Mouse (Mus musculus) forebrain, embryonic 11.5 days (tissue): ENCODE results near the gene Pnp. TPM values are rescaled to one million over a fixed set of nuclear protein-coding genes. Genes with fewer than 3 reads are reported as not detected.
A peak's percentile ranks its signal among the peaks of the same experiment; 100 is the strongest.
"Not testable (repeated sequence)": the region's sequence is repeated elsewhere in the genome, so short reads cannot be mapped to it uniquely, and the experiment has no call there.

ENCODE experiments used
- ATAC-seq: fragments of 200-750 bp; cut with Nextera tagmentation; replicated peaks from 2 replicates; pipeline ENCODE4 v1.8.0; 2017; ENCODE audit warnings: moderate TSS enrichment; ENCODE audit not compliant: low FRiP score
- DNase-seq: peaks from one replicate; pipeline ENCODE4 v3.0.0-alpha.2; 2017; ENCODE audit warnings: low spot score
- H3K27ac ChIP-seq: fragments of 300-500 bp; sonication (generic); 2 replicates; pipeline ENCODE4 v1.5.1; 2014; ENCODE audit warnings: low read depth, low read length
- H3K27me3 ChIP-seq: fragments of 300-500 bp; sonication (generic); 2 replicates; pipeline ENCODE4 v1.6.1; 2014; ENCODE audit warnings: mild to moderate bottlenecking, low read length, mixed read lengths; ENCODE audit not compliant: control insufficient read depth, insufficient read depth
- H3K36me3 ChIP-seq: fragments of 300-500 bp; sonication (generic); 2 replicates; pipeline ENCODE4 v1.6.1; 2014; ENCODE audit warnings: mild to moderate bottlenecking, low read length, moderate library complexity, mixed read lengths; ENCODE audit not compliant: control insufficient read depth, insufficient read depth
- H3K4me1 ChIP-seq: fragments of 300-500 bp; sonication (generic); replicated peaks from 2 replicates; pipeline ENCODE4 v1.6.1; 2014; ENCODE audit warnings: low read length, mixed read lengths; ENCODE audit not compliant: control insufficient read depth, insufficient read depth
- H3K4me2 ChIP-seq: fragments of 300-500 bp; sonication (generic); 2 replicates; pipeline ENCODE4 v1.6.1; 2014; ENCODE audit warnings: low read depth, mild to moderate bottlenecking, low read length, moderate library complexity, mixed read lengths; ENCODE audit not compliant: severe bottlenecking
- H3K4me3 ChIP-seq: fragments of 300-500 bp; sonication (generic); 2 replicates; pipeline ENCODE4 v1.5.1; 2014; ENCODE audit warnings: low read depth, low read length
- H3K9ac ChIP-seq: fragments of 300-500 bp; sonication (generic); 2 replicates; pipeline ENCODE4 v1.6.1; 2014; ENCODE audit warnings: low read length
- H3K9me3 ChIP-seq: fragments of 300-500 bp; sonication (generic); 2 replicates; pipeline ENCODE4 v1.6.1; 2016; ENCODE audit warnings: low read length, mixed read lengths; ENCODE audit not compliant: control insufficient read depth
- WGBS: fragments of 180-500 bp; shearing (Covaris S2); extraction: QIAGEN DNeasy Blood & Tissue Kit; methylation state at CpG from one replicate; pipeline ENCODE4 v1.1.7; 2014; 5-methylcytosine and 5-hydroxymethylcytosine counted together
- polyA plus RNA-seq: library from polyadenylated mRNA; unstranded; fragments of >200 nt; fragmentation: Nextera tagmentation; extraction: Ambion mirVana; gene quantifications from 2 replicates; pipeline ENCODE4 v1.2.1, GENCODE M21; 2014

Pnp gene
- polyA plus RNA-seq, 1 experiment from 2014 or later: 69.6 TPM

DNA sequence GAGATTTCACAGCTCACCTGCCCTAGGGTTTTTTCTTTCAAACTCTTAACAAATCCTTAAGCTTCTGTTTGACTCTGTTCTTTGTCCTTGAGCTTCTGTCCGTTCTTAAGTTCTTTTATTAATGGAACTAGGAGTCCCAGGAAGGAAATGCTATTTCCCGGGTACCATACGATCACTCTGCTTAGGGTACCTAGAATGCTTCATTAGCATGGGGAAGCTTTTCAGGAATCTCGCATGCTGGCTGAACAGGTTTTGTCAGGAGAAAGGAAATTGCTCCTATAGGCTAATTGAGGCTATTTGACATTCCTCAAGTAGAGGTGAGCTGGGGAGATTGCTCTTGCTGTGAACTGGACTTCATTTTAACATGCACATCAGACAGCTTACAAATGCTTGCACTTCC, 42.8 kb downstream of the Pnp start:
- H3K36me3 ChIP-seq: no peaks in the 10 kb centered on the region
- H3K27me3 ChIP-seq: no peaks in the 10 kb centered on the region
- H3K4me1 ChIP-seq: peaks cover 5% of the 10 kb centered on the region; the same call in 1 of the 2 replicates
- ATAC-seq (no peak), DNase-seq (no peak)
- no peaks in the 10 kb centered on the region for H3K9me3 ChIP-seq
- H3K9ac ChIP-seq: no peak overlapping the region
- H3K27ac ChIP-seq: no peak overlapping the region
- H3K4me2 ChIP-seq: no peak overlapping the region
- H3K4me3 ChIP-seq: no peak overlapping the region
- 32% methylated on average over 4 of the region's 4 CpGs for WGBS

DNA sequence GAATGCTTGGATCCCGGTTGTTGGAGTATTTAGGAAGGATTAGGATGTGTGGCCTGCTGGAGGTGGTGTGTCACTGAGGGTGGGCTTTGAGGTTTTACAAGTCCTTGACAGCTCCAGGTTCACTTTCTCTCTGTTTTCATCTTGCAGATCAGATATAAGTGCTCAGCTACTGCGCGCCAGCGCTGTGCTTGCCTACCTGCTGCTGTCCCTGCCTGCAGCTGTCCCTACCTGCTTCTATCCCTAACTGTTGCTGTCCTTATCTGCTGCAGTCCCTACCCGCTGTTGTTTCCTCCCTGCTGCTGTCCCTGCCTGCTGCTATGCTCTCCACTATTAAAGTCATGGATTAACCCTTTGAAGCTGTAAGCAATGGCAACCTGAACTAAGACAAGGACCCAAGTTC, 44.1 kb downstream of the Pnp start:
- 41% methylated on average over 5 of the region's 5 CpGs for WGBS

DNA sequence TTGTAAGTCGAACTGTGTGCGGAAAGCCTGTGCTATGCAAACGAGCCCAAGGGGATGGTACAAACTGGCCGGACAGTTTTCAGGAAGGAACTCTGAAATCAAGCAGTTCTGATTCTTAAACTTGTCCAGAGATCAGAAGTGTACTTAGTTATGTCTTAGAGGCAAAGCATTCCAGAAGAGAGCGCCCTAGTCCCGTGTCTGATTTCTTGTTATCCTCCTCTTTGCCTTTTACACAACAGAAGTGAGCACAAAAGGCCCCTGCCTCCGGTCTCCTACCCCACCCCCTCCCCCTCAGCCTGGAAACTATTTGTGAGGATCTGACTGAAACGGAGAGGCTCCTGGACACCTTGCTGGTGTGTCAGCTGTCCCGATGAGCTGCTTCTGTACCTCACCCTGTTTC, 45.8 kb downstream of the Pnp start:
- Histone ChIP-seq H3K27ac (no peak overlapping the region), H3K36me3 (no peaks in the 10 kb centered on the region), H3K9ac (peak overlapping the region; percentile 43), H3K27me3 (no peaks in the 10 kb centered on the region), H3K4me3 (no peak overlapping the region), H3K4me2 (peak overlapping the region; percentile 19; the same call in 1 of the 2 replicates), H3K4me1 (peaks cover 4% of the 10 kb centered on the region; the same call in 1 of the 2 replicates), H3K9me3 (no peaks in the 10 kb centered on the region)
- 10% methylated on average over 9 of the region's 9 CpGs for WGBS
- ATAC-seq (peak; percentile 51; the same call in 1 of the 2 replicates), DNase-seq (no peak)

More for the DNA sequence above, 44.1 kb downstream of the Pnp start:
- H3K9ac ChIP-seq: no peak overlapping the region
- H3K9me3 ChIP-seq: no peaks in the 10 kb centered on the region
- no peaks in the 10 kb centered on the region for H3K36me3 ChIP-seq
- ATAC-seq (no peak), DNase-seq (no peak)
- no peaks in the 10 kb centered on the region for H3K27me3 ChIP-seq
- H3K4me1 ChIP-seq: peaks cover 4% of the 10 kb centered on the region; the same call in 1 of the 2 replicates
- no peak overlapping the region for H3K4me3 ChIP-seq
- H3K4me2 ChIP-seq: no peak overlapping the region
- H3K27ac ChIP-seq: no peak overlapping the region

DNA sequence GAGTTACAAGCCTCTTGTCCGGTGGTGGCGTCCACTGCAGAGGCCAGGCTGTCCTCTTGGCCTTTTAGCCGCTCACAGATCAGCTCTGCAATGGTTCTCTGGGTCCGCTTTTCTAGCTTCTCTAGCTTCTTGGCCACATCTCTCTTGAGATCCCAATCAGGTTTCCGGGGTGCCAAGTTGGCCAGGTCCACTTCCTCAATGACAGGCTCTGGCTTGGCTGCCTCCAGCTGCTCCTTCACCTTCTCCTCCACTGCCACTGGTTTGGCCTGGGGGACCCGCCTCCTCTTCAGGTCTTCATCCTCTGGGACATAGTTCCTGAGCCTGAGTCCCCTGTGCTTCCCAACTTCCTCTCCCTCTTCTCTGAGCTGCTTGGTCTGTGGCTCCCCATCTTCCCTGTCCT, 47.6 kb downstream of the Pnp start:
- not testable (repeated sequence) for H3K27me3 ChIP-seq, H3K4me3 ChIP-seq, H3K9ac ChIP-seq, H3K4me1 ChIP-seq, H3K36me3 ChIP-seq, H3K27ac ChIP-seq, H3K9me3 ChIP-seq, DNase-seq, H3K4me2 ChIP-seq, ATAC-seq
- WGBS: 92% methylated on average over 6 of the region's 6 CpGs

DNA sequence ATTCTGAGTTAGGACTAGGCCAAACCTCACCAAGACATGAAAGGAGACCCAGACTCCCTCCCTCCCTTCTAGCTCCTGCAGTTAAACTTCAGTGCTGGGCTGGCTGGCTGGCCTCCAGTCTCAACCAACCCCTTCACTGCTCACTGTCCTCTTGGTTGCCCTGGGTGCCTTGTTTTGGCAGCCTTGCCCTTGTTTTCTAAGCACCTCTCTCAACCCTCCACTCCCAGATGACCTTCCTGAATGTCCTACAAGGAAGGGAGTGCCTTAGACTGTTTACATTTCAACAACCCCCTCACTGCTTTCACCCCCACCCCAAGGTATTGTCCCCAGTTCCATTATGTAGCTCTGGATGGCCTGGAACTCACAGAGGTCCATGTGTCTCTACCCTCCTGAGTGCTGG, 48.7 kb downstream of the Pnp start:
- no peak for DNase-seq
- H3K36me3 ChIP-seq: no peaks in the 10 kb centered on the region
- no peak overlapping the region for H3K27ac ChIP-seq
- no peak overlapping the region for H3K4me2 ChIP-seq
- H3K4me3 ChIP-seq: no peak overlapping the region
- peaks cover 4% of the 10 kb centered on the region; the same call in 1 of the 2 replicates for H3K4me1 ChIP-seq
- H3K9me3 ChIP-seq: no peaks in the 10 kb centered on the region
- ATAC-seq: no peak
- H3K27me3 ChIP-seq: no peaks in the 10 kb centered on the region
- no peak overlapping the region for H3K9ac ChIP-seq

DNA sequence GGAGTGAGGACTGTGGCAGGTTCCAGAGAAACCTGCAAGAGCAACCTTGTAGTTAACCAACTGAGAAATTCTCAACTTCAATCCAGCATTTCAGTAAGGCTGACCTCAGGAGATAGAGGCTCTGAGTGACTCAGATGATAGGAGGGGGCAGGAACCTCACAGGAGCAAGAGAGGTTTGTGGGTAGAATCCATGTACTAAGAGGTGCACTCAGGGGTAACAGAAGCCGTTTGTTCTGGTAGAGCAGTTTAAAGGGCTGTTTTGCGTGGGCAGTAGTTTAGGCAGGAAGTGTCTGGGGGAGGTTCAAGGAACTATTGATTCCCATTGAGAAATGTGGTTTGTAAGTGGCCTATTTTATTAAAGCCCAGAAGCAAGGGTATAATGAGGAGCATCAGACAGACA, 50.3 kb downstream of the Pnp start:
- Histone ChIP-seq H3K4me2 (no peak overlapping the region), H3K36me3 (no peaks in the 10 kb centered on the region), H3K4me1 (peaks cover 4% of the 10 kb centered on the region; the same call in 1 of the 2 replicates), H3K9ac (no peak overlapping the region), H3K27me3 (no peaks in the 10 kb centered on the region), H3K9me3 (no peaks in the 10 kb centered on the region), H3K27ac (no peak overlapping the region), H3K4me3 (no peak overlapping the region)
- no peak for ATAC-seq
- WGBS: 54% methylated on average over 2 of the region's 2 CpGs
- DNase-seq: no peak

DNA sequence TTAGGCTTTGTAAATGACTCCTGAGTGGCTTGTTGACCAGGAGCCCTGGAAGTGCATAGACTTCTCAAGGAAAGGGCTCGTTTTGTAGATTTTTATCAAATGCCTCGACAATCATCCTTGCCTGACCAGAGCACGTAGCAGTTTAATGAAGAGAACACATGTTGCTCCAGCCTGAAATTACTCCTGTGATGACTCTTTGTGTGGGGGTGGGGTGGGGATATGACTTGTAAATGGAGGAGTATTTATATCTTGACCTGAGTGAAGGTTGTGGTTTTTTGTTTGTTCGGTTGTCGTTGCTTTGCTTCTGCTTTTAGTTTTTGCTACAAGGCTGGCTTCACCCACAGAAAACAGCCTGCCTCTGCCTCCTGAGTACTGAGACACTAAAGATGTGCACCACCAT, 51.0 kb downstream of the Pnp start:
- no peaks in the 10 kb centered on the region for H3K27me3 ChIP-seq
- H3K4me1 ChIP-seq: peaks cover under 1% of the 10 kb centered on the region; the same call in 1 of the 2 replicates
- no peak overlapping the region for H3K27ac ChIP-seq
- DNase-seq: no peak
- WGBS: 93% methylated on average over 5 of the region's 5 CpGs
- H3K4me2 ChIP-seq: no peak overlapping the region
- H3K9ac ChIP-seq: no peak overlapping the region
- no peak overlapping the region for H3K4me3 ChIP-seq
- no peaks in the 10 kb centered on the region for H3K9me3 ChIP-seq
- H3K36me3 ChIP-seq: no peaks in the 10 kb centered on the region
- ATAC-seq: no peak

DNA sequence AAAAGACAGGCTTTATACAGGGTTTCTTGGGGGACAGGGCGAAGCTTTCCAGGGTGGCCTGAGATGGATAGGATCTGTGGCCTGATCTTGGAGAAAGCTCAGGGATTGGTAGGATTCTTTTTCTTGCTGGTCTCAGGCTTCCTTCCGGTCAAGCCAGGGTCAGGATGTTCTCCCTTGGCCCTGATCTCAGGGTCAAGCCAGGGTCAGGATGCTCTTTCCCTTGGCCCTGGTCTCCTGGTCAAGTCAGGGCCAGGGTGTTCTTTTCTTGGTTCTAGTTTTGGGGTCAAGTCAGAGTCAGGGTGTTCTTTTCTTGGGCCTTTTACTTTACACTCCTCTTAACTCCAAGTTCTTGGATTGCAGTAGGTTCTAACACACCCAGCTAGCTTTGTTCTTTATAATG, 56.8 kb downstream of the Pnp start:
- no peaks in the 10 kb centered on the region for H3K9me3 ChIP-seq
- H3K4me1 ChIP-seq: no peaks in the 10 kb centered on the region
- WGBS: 97% methylated on average over 2 of the region's 2 CpGs
- H3K27ac ChIP-seq: no peak overlapping the region
- H3K9ac ChIP-seq: no peak overlapping the region
- no peaks in the 10 kb centered on the region for H3K27me3 ChIP-seq
- ATAC-seq (no peak), DNase-seq (no peak)
- no peak overlapping the region for H3K4me3 ChIP-seq
- no peak overlapping the region for H3K4me2 ChIP-seq
- H3K36me3 ChIP-seq: no peaks in the 10 kb centered on the region

DNA sequence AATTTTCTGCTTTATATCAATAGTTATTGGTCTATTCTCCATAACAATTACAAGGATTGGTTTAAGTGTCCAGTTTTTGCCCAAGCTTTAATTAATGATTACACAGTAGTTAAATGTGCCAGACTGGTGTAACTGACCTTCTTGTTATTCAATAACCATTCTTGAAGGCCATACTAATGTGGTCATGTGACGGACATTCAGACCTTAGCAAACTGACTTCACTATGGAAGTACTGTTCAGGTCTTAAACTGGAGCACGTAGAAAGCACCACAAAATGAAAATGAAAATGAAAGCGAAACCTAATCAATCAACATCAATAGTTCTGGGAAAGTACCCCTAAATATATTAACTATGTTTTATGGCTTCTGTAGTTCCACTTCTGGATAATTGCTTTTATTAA, 60.2 kb downstream of the Pnp start:
- Histone ChIP-seq H3K4me1 (no peaks in the 10 kb centered on the region), H3K9me3 (no peaks in the 10 kb centered on the region), H3K9ac (no peak overlapping the region), H3K27ac (no peak overlapping the region), H3K27me3 (no peaks in the 10 kb centered on the region), H3K4me2 (no peak overlapping the region), H3K36me3 (no peaks in the 10 kb centered on the region), H3K4me3 (no peak overlapping the region)
- no peak for ATAC-seq
- DNase-seq: no peak
- 80% methylated on average over 3 of the region's 3 CpGs for WGBS
